In the genomic region with DNA sequence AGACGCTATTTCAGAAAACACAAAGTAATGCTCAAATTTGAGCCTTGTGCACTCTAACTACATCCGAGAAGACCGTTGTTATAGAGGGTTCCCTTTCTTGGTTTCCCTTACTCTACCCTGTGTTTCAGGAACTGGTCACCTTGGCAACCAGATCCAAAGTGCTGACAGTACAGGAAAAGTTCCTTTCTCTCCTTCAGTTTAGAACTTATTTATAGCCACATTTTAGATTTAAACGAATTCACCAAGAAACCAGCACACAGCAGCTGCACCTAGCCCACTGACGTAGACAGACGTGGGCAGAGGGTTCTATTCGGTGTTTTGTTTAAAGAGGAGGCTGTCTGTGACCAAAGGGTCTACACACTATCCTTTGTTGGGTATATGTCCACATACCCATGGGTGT, we compare ENCODE assay signal across 15 mouse cellular contexts. TPM values are rescaled to one million over a fixed set of nuclear protein-coding genes. Genes with fewer than 3 reads are reported as not detected.
DNase-seq lines count a peak whose midpoint lies in the region; ATAC-seq lines count a peak whose summit lies in the region.
"Had no signal": no experiment of that assay in that cellular context is flagged by ENCODE, and none has a peak within 500 bp of the region (broad histone marks: within the 10 kb centered on the region; RNA-seq: fewer than 3 reads in every experiment).

No protein-coding gene starts in this region.

- peak; percentile 94 for ATAC-seq in frontal cortex, adult (ENCODE audit: low TSS enrichment)
- ATAC-seq in megakaryocyte-erythroid progenitor cell, adult 5-6 weeks (replicated peaks; ENCODE audit: low FRiP score, low TSS enrichment, poor library complexity, severe bottlenecking) = no peak
- ATAC-seq: hindbrain, embryonic 16.5 days had no signal

- peak; percentile 35 for DNase-seq in layer of hippocampus, adult 9-10 months (ENCODE audit: low spot score)
- DNase-seq in layer of hippocampus, adult 8-10 months (ENCODE audit: low spot score in 2 of 2) = no peak
- peak; percentile 10 to 63 for DNase-seq in left cerebral cortex, adult 18-20 months (ENCODE audit: low spot score in 2 of 2)
- DNase-seq in right cerebral cortex, postnatal 25 days = peak; percentile 35
- DNase-seq in gastrocnemius, postnatal 25 days = no peak
- DNase-seq: adrenal gland, postnatal 25 days; gastrocnemius, postnatal 14 days; kidney, adult 8-10 months; kidney, postnatal 4 days; lung, adult 18-20 months; thymus, postnatal 25 days had no signal

RNA-seq across cellular contexts. Expression of gene Ucp1, which starts 46.0 kb away (rescaled TPM):
- total RNA-seq in layer of hippocampus, adult 8-10 months (2022) = under 1 TPM in 1 of 4 experiments, not detected in 3; 0.20 TPM
- total RNA-seq in left cerebral cortex, adult 18-20 months (2021) = under 1 TPM in 1 of 2 experiments, not detected in 1; 0.28 TPM
- not detected in 2 replicates for total RNA-seq in megakaryocyte-erythroid progenitor cell, adult 5-6 weeks (2014; fragmentation: Nextera tagmentation)
- not detected in 2 replicates for total RNA-seq in megakaryocyte-erythroid progenitor cell, adult 5-6 weeks (2017)
- total RNA-seq in gastrocnemius, postnatal 25 days (2021) = not detected
- total RNA-seq: G1E; gastrocnemius, postnatal 14 days had no signal

Comparison
In these comparisons a context has a peak if more than half of its experiments do, and no peak if none do; other contexts are left out.
1. DNase-seq: peak in layer of hippocampus, adult 9-10 months (single experiment), left cerebral cortex, adult 18-20 months (2 of 2) and right cerebral cortex, postnatal 25 days (single experiment); none in layer of hippocampus, adult 8-10 months (0 of 2) and gastrocnemius, postnatal 25 days (single experiment).